In the genomic region with DNA sequence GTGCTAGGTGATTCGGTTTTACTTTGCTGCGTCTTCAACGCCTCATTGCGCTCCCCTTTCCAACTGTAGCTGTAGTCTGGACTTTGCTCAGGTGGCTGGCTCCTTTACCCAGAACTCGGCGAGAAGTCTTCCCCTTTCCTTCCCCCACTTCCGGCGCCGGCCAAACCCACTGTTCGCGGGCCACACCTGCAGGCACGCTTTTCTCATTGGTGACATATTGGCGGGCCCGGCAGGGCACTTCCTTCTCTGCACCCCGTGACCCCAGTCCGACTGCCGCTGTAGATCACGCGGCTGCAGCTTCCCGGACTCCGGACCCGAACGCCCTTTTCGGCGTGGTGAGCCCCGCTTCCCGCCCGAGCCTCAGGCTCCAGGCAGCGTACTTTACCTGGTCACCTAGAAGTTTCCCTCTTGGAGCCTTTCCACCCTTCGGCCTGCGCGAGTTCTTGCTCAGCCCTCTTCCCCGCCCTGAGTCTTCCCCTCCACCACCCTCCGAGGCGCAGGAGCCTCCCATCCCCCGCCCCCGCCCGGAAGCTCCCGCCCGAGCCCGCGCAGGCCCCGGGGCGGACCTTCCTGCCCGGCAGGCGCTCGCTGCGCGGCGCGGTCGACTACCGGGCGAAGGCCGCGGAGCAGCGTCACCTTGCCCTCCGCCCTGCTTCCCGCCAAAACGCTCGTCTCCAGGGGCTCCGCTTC, we compare ENCODE assay signal across 8 mouse cellular contexts. TPM values are rescaled to one million over a fixed set of nuclear protein-coding genes. Genes with fewer than 3 reads are reported as not detected.
A peak's percentile ranks its signal among the peaks of the same experiment; 100 is the strongest.
DNase-seq lines count a peak whose midpoint lies in the region; ATAC-seq lines count a peak whose summit lies in the region.

No protein-coding gene starts in this region.

- intact Hi-C loops in left cerebral cortex, postnatal 36 days (cut with DNase I): loop anchor here (1.0 kb wide), 1 partner anchor 38 kb away; no protein-coding TSS in a partner anchor

- H3K9ac ChIP-seq in hindbrain, embryonic 15.5 days: peak overlapping the region; percentile 58

- H3K27me3 ChIP-seq in hindbrain, embryonic 15.5 days: no peaks in the 10 kb centered on the region

- no peaks in the 10 kb centered on the region for H3K9me3 ChIP-seq in hindbrain, embryonic 15.5 days

- ATAC-seq in hindbrain, embryonic 15.5 days (ENCODE audit: low FRiP score, low read depth): peak; percentile 88

- no peaks in the 10 kb centered on the region for H3K36me3 ChIP-seq in hindbrain, embryonic 15.5 days

- 0% methylated on average over 61 of the region's 62 CpGs for WGBS in hindbrain, embryonic 15.5 days

- peak overlapping the region; percentile 80 for H3K27ac ChIP-seq in hindbrain, embryonic 15.5 days (replicated peaks)

- H3K4me3 ChIP-seq in hindbrain, embryonic 15.5 days: peak overlapping the region; percentile 63

- peak; percentile 84 for DNase-seq in adipocyte (ENCODE audit: low spot score)
- peak; percentile 25 to 66 for DNase-seq in cerebellum, postnatal 4 days (ENCODE audit: low spot score in 2 of 2)
- peak; percentile 77 for DNase-seq in gastrocnemius, adult 18-20 months (ENCODE audit: low spot score)
- DNase-seq in left cerebral cortex, postnatal 36 days (ENCODE audit: low spot score in 2 of 2): peak; percentile 66 to 71
- peak; percentile 78 for DNase-seq in mesoderm, embryonic 11.5 days (ENCODE audit: low read depth, low spot score)
- peak; percentile 70 for DNase-seq in right cerebral cortex, postnatal 25 days
- DNase-seq in urinary bladder, postnatal 25 days (ENCODE audit: low spot score): peak; percentile 68

- peaks cover 36% of the 10 kb centered on the region for H3K4me1 ChIP-seq in hindbrain, embryonic 15.5 days (replicated peaks)

- peak overlapping the region; percentile 97 for H3K4me2 ChIP-seq in hindbrain, embryonic 15.5 days

RNA-seq across cellular contexts. Expression of gene Hnrnpf, which starts 16.8 kb away (rescaled TPM):
- 100 to 1,000 TPM in 1 of 2 experiments, 10 to 100 TPM in 1; 83.2 to 106 TPM for total RNA-seq in gastrocnemius, adult 18-20 months (2021)
- 270 and 273 TPM in 2 replicates for polyA plus RNA-seq in hindbrain, embryonic 15.5 days (2015; fragmentation: Nextera tagmentation; extraction: Ambion mirVana)
- total RNA-seq in left cerebral cortex, postnatal 36 days (2021): 100 to 1,000 TPM; 122 to 123 TPM

RNA-seq across cellular contexts. Expression of gene Fxyd4, which starts 20.6 kb away (rescaled TPM):
- total RNA-seq in gastrocnemius, adult 18-20 months (2021): not detected
- 2.4 and 3.9 TPM in 2 replicates for polyA plus RNA-seq in hindbrain, embryonic 15.5 days (2015; fragmentation: Nextera tagmentation; extraction: Ambion mirVana)
- total RNA-seq in left cerebral cortex, postnatal 36 days (2021): not detected

RNA-seq across cellular contexts. Expression of gene Zfp239, which starts 55.0 kb away (rescaled TPM):
- total RNA-seq in gastrocnemius, adult 18-20 months (2021): 1 to 10 TPM; 1.2 to 1.4 TPM
- 13.5 and 16.9 TPM in 2 replicates for polyA plus RNA-seq in hindbrain, embryonic 15.5 days (2015; fragmentation: Nextera tagmentation; extraction: Ambion mirVana)
- total RNA-seq in left cerebral cortex, postnatal 36 days (2021): 10 to 100 TPM; 44.7 to 48.0 TPM

Comparison
In these comparisons a context has a peak if more than half of its experiments do, and no peak if none do; other contexts are left out.
1. Peak in every context shown above with its lines: DNase-seq, ATAC-seq, H3K4me3 ChIP-seq and H3K27ac ChIP-seq.
2. RNA of gene Zfp239, which starts 55.0 kb away (total RNA-seq): 44.7 to 48.0 TPM in left cerebral cortex, postnatal 36 days; 1.2 to 1.4 TPM in gastrocnemius, adult 18-20 months; every median in the first group is over 10 times any median in the second.